Mouse (Mus musculus): ENCODE data around the gene Gbp2.
"Not testable (repeated sequence)": the region's sequence is repeated elsewhere in the genome, so short reads cannot be mapped to it uniquely, and the experiment has no call there.

The Gbp2 gene

DNA sequence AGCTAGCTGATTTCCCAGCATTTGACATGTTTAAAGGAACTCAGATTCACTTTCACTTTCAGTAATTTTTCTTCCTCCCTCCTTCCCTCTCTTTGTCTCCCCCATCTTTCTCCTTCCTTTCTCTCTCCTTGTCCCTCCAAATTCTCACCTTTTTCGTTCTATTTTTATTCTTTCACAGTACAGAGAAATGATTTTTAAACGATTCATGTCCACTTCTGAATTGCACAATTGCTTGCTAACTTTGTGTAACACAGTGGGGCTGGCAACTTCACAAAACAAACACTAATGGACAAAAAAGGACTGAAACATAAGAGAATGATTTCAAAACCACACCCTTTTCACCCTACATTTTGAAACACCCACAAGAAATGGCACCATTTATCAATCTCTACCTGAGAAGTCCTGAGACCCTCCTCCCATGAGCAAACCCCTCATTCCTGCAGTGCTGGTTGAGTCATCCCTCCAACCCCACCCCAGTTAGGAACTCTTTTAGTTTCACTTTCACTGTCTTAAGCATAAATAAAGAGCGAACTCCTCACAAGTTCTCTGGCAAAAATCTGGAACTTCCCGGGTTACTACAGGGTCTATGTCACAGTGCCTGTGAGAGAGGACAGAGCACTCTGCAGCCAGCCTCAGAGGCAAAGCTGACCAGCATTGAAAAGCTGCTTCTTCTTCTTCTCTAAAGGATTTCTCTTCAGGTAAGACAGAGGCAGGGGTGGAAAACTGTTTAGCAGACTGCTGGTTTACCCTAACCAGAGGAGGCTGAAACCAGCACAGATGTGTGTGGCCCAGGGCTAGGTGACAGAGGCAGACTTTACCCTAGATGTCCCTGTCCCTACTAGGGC, at the start of gene Gbp2:
Gene Gbp2, plus strand, starts transcription at position 492 of the 845 bp plus-strand sequence.
- no peak for DNase-seq (ENCODE audit: low read depth, low spot score)

DNA sequence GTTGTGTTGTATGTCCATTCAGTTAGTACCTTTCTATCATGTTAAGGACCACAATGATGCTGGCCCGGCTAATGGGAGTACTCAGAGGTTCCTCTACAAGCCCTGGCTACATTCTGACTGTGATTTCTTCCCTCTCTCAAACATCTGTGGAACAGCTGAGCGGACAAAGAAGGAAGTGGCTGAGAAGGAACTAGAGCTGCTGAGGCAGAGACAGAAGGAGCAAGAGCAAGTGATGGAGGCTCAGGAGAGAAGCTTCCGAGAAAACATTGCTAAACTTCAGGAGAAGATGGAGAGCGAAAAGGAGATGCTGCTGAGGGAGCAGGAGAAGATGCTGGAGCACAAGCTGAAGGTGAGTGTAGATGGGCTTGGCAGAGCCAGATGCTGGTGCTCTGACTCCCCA, 49.7 kb upstream of the Gbp2 start:
- DNase-seq (ENCODE audit: low read depth, low spot score) = no peak

DNA sequence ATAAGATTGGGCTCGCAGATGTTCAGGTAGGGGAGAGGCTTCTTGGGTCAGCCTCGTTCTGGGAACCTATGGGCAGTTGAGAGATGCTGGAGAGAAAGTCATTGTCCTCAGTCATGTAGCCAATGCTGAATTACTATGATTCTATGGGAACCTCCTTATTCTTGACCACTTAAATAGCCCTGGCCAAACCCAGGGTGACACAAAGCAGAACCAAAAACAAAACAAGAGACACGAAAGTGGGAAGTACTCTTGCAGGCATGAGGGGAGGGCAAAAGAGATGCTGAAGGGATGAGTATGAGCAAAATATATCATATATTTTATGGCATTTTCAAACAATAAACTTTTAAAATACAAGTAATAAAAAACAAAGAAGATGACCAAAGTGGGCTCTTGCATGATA, 43.3 kb upstream of the Gbp2 start:
- no peak for DNase-seq (ENCODE audit: low read depth, low spot score)

DNA sequence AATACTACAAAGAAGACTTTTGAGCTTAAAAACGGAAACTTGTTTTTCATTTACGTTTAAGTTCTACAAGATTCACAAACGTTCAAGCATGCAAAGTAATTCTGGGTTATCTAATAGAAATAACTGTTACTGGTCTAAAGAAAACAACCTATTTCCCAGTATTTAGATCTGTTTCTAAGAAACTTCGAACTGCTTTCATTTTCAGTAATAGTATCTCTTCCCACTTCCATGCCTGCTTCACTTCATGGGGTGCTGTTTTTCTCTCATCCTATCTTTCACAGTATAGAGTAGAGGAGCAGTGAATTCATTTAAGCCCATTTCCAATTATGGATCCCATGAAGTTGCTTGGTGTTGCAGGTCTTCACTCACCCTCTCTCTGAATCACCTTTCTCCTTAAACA, 42.1 kb upstream of the Gbp2 start:
- DNase-seq (ENCODE audit: low read depth, low spot score) = no peak

DNA sequence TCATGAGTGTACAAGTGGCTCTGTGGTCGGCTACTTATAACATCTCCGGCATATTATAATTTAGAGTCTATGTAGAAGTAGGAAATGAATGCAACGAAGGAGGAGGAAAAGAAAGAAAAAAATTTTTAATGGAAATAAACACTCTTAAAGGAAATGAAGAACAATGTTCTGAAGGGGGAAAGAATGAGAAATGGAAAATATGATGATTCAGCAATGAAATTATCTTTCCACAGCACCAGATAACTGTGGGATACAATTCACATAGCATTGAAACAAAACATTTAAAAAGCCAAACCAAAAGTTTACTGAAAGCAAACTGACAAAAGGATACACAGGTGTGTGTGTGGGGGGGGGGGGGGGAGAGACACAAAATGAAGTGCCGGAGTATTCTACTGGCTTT, 37.3 kb upstream of the Gbp2 start:
- no peak for DNase-seq (ENCODE audit: low read depth, low spot score)

DNA sequence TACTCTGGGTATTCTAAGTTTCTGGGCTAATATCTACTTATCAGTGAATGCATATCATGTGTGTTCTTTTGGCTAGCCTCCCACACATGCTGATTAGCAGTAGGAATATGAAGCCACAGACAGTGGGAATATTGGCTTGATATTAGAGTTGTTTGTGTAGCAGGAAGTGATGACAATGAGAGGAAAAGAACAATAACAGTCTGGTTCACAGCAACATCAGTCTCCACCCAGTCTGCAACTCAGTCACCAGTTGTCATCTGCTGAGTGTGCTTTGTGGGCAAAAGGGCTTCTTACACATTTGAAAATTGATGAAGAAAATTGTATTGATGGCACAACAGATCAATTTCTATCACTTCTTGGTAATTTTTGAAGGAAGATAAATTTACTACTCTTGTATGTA, 33.0 kb upstream of the Gbp2 start:
- no peak for DNase-seq (ENCODE audit: low read depth, low spot score)

DNA sequence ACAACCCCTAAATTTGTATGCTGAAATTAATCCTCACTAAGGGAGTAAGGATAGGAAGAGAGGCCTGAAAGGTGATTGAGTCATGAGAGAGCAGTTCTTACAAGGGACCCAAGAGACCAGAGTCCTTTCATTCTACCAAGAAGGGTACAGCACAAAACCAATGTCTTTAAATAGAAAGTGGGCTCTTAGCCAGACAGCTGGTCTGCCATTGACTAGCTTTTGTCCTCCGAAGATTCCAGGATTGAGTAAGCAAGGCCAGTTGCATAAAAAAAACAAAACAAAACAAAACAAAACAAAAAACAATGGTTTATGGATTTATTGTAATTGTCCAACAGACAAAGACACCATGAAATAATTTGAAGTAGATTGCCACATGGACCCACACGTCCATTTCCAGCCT, 31.5 kb upstream of the Gbp2 start:
- no peak for DNase-seq (ENCODE audit: low read depth, low spot score)

DNA sequence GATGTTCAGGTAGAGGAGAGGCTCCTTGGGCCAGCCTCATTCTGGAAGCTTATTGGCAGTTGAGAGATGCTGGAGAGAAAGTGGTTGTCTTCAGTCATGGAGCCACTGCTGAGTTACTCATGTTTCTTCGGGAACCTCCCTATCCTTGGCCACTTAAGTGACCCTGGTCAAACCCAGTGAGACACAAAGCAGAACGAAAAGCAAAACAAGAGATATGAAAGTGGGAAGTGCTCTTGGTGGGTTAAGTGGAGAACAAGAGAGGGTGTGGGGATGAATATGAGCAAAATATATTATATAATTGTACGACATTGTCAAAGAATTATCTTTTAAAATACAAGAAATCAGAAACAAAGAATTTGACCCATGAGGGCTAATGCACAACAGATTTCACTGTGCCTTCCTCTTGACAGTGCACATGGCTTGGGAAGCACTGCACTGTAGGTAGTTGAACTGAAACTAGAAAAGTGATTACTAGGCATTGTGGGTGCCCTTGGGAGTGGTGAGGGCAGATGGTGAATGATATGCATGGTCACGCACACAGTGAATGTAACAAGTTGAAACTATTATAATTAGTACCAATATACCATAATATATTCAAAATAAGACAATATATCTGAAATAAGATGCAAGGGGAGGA, 29.9 kb upstream of the Gbp2 start:
- no peak for DNase-seq (ENCODE audit: low read depth, low spot score)

DNA sequence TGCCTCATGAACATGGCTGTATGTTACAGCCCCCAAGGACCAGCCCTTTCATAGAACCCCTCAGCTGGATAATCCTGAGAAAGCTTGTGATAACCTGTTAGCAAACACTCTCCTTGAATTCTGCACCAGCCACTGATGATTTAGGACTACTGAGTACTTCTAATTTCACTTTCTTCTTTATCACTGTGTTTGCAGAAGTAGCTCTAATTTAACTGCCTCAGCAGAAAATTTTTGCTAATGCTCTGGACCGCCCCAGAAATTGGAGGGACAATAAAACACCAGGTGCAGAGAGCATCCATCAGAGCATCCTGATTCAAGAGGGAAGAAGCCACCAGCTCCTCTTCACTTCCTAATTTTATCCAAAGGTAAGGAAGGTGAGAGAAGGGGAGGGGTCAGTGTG, 25.9 kb upstream of the Gbp2 start, which contains the start of gene Gbp2b:
Gene Gbp2b, plus strand, starts transcription at position 301 of the 400 bp plus-strand sequence.
- DNase-seq (ENCODE audit: low read depth, low spot score) = no peak

DNA sequence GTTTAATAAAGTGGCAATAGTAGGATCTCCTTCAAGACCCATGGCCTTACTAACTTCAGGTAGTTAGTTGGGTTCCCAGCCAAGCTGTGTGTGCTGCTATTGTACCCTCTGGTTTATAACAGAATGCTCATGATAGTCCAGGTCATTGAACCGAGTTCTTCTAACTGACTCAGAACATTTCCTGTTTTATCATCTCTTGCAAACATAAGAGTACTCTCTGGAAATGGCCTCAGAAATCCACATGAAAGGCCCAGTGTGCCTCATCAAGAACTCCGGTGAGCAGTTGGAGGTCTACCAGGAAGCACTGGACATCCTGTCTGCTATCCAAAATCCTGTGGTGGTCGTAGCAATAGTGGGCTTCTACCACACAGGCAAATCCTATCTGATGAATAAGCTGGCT, 22.5 kb upstream of the Gbp2 start:
- DNase-seq (ENCODE audit: low read depth, low spot score) = no peak

DNA sequence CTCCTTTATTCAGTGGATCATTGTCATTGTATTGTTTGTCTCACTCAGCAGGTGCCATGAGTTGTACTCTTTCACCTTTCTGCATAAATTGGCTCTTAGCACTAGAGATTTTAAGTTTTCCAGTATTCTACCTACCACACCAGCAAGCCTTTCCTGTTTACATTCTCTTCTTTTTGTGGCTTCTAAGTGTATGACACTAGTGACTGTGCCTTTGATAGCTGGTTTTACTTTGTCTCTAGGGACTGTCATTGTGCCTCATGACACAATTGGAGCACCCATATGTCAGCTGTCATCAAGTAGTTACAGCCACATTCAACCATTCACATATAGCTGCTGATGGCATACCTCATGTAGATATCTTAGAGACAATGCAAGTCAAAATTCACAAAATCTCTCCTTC, 18.7 kb upstream of the Gbp2 start:
- no peak for DNase-seq (ENCODE audit: low read depth, low spot score)

DNA sequence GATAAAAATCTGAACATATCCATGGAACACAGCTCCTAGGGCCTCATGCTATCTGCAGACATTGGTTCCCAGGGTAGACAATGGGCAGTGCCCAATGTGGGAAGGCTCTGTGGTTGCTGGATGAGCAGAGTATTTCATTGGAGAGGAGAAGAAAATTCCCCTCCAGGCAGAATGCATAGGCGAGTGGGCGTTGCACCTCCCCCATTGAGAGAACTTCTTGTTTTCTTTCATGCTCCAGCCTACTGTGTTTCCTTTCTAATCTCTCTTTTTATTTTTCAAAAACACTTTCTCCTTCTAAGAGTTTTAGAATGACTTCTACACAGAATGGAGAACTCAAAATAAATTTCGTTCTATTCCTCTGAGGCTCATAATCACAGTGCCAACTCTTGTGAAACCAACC, 1.7 kb upstream of the Gbp2 start:
- DNase-seq (ENCODE audit: low read depth, low spot score) = peak; percentile 8

DNA sequence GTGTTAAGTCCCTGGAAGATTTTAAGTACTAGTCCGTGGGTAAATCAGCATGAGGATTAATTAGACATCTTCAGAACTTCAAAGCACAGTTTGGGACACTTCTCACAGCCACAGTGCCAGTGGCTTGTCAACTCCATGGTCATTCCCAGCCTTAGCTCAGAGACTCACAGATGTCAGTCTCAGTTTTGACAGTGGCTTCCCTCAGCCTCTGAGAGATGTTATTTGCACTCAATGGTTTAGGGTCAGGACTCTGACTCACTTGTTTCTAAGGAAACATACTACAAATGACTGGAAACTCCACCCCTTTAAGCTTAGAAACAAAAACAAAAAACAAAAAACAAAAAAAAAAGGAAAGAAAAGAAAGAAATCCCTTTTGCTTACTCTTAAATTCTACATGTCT, 796 bp upstream of the Gbp2 start:
- DNase-seq (ENCODE audit: low read depth, low spot score) = no peak

DNA sequence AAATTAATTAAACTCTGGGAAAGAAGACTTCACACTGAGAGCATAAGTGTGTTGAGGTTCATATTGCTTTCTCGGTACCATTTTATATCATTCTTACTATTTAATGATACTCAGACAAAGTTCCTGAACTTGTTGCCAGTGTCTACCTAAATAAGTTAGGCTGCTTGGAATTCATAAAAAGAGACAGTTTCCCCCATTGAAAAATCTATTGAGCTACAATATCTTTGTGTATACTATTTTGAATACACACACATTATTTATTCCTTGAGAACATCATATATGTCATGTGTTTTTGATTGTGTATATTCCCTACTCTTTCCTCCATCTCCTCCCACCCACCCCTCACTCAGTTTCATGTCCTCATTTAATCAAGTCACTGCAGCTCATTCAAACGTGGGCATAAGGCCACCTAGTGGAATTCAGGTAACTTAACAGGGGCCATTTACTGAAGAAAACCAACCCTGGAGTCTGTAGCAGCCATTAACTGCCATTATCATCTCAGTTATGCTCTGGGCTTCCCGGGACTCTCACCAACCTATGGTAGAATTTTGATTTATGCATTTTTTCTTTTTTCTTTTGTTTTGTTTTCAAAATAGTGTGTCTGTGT, 657 bp downstream of the Gbp2 start:
- peak; percentile 7 for DNase-seq (ENCODE audit: low read depth, low spot score)

DNA sequence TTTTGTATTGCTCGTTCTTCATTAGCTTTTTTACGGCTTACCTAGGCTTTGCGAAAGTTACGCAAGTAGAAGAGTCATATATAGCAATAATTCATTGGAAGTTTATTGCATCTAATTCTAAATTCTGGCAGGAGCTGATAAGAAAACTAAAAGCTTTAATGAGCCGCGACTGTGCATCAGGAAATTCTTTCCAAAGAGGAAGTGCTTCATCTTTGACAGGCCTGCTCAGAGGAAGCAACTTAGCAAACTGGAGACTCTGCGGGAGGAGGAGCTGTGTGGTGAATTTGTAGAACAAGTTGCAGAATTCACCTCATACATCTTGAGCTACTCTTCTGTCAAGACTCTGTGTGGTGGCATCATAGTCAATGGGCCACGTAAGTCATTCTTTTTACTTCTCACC, 10.0 kb downstream of the Gbp2 start:
- DNase-seq (ENCODE audit: low read depth, low spot score) = no peak

DNA sequence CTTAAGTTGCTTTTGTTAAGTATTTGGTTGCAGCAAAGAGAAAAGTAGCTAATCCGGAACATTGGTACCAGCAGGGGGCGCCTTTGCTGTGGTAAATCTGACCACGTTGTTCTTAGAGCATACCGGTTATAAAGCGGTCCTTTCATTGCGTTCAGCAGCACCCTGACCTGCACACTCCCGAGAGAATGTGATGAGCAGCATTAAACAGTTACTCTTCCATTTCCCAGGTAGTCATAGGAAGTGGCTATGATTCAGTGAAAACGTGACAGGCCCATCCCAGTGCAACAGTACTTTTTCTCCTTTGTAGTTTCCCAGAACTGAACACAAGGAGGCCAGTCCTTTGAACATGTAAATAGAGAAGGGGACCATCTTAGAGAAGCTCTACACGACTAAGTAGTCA, 19.8 kb downstream of the Gbp2 start:
- DNase-seq (ENCODE audit: low read depth, low spot score) = peak; percentile 70

DNA sequence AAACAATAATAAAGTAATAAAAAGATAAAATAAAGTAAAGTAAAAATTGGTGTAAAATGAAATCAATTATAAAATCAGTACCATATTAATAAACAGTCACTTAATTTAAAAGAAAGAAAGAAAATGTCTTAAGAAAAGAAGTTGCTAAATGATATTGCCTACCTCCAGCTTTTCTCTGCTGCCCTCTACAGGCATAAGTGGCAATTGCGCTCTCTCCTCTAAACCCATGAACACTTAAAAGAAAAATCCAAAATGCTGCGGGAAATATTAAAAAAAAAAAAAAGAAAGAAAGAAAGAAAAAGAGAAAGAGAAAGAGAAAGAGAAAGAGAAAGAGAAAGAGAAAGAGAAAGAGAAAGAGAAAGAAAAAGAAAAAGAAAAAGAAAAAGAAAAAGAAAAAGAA, 25.5 kb downstream of the Gbp2 start:
- DNase-seq (ENCODE audit: low read depth, low spot score) = peak; percentile 79

DNA sequence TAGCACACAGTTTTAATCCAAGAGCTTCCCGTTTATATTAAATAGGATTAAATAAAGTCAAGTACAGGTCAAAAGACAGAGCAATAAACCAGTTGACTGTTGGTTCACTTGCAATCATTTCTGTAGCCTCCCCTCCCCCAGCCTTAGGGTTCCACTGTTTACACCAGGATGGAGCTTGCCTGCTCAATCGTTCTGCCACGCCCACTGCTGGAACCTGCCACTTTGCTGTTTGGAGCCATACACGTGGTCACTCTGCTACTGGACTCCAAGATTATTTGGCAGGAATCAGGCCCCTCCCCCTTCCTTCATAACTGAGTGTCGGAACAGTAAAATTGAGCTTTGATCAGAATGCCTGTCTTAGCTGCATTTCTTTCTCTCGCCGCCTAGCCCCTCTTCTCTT, 27.4 kb downstream of the Gbp2 start:
- DNase-seq (ENCODE audit: low read depth, low spot score) = not testable (repeated sequence)

DNA sequence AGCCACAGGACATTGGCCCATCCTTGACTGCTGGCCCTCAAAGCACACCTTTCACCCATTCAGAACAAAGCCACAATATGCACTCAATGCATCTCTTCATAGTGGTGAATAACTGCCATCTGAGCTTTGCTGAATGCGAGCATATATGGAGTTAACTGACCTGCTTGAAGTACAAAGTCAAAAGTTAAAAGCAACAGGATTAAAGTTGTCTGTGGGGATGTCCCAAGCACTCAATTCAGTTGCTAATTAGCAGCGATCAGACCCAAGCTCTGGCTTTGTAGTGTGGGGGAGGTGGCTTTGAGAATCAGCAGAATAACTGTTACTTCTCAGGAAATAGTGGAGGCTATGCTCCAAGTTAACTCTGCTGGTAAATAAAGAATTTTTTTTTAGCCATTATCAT, 29.8 kb downstream of the Gbp2 start:
- DNase-seq (ENCODE audit: low read depth, low spot score) = no peak

DNA sequence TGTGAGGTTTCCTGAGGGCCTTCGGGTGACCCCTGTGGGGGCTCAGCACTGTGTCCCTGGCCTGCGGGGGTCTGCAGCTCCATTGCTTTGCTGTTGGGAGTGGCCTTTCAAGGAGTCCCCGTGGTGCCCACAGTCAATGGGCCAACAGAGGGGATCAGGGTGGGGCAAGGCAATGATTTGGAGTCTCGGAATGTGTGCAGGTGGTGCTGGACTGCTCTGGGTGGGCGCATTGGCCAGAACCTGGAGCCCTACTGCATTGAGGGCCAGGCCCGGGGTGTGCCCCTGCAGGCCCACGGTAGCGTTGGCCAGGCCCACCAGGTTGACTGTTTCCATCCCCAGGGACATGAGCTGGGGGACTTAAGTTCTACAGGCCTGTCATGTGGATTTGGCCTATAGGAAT, 44.3 kb downstream of the Gbp2 start:
- DNase-seq (ENCODE audit: low read depth, low spot score) = no peak

DNA sequence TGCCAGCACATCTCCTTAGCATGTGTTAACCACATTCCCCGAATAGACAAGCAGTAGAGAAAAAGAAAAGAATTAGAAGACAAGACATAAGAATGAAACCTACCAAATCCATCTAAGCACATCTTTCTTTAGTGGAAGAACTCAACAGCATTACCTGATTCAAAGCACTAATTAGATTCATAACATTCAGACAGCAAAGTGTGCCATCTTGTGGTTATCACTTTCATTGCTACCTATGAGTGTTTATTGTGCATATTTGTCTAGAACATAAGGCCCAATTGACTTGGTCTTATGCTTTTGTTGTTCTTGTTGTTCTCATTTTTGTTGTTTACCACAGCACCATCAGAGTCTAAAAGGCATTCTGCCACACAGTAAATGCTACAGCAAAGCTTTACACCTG, 54.2 kb downstream of the Gbp2 start:
- DNase-seq (ENCODE audit: low read depth, low spot score) = peak; percentile 42

Measured in brain, adult 2 months (tissue).